Mouse (Mus musculus) yolk sac, embryonic 10.5 days (tissue): Measurements from ENCODE around the gene Grm5.

Experiments
- DNase-seq: peaks from one replicate; pipeline ENCODE4 v3.0.0-alpha.2; 2017; ENCODE audit warnings: low spot score

Gene Grm5

GRCm38 (mm10) chr7:87925956-87926355 is 342.0 kb downstream of the Grm5 start:
- no peak for DNase-seq

- DNase-seq: no peak
These were observed 353.4 kb downstream of the Grm5 start for GRCm38 (mm10) chr7:87937415-87937814.

GRCm38 (mm10) chr7:87938265-87938664 is 354.3 kb downstream of the Grm5 start:
- DNase-seq: no peak

- DNase-seq: no peak
These were observed 366.2 kb downstream of the Grm5 start for GRCm38 (mm10) chr7:87950205-87950604.

- no peak for DNase-seq
These were observed 389.2 kb downstream of the Grm5 start for GRCm38 (mm10) chr7:87973216-87973615.

- DNase-seq: no peak
These were observed 391.1 kb downstream of the Grm5 start for GRCm38 (mm10) chr7:87975041-87975440.

- no peak for DNase-seq
These were observed 399.5 kb downstream of the Grm5 start for GRCm38 (mm10) chr7:87983494-87983893.

- DNase-seq: no peak
These were observed 430.5 kb downstream of the Grm5 start for GRCm38 (mm10) chr7:88014451-88014850.

GRCm38 (mm10) chr7:88027411-88028132 is 443.6 kb downstream of the Grm5 start:
- DNase-seq: no peak

- no peak for DNase-seq
These were observed 463.4 kb downstream of the Grm5 start for GRCm38 (mm10) chr7:88047366-88047765.

- DNase-seq: no peak
These were observed 470.4 kb downstream of the Grm5 start for GRCm38 (mm10) chr7:88054224-88054938.

- DNase-seq: no peak
These were observed 472.5 kb downstream of the Grm5 start for GRCm38 (mm10) chr7:88056438-88056837.

GRCm38 (mm10) chr7:88091115-88091514 is 507.1 kb downstream of the Grm5 start:
- DNase-seq: no peak

- DNase-seq: no peak
These were observed 512.7 kb downstream of the Grm5 start for GRCm38 (mm10) chr7:88096536-88097107.

GRCm38 (mm10) chr7:88097715-88098114 is 513.7 kb downstream of the Grm5 start:
- DNase-seq: peak; percentile 37

GRCm38 (mm10) chr7:88116724-88117409 is 532.9 kb downstream of the Grm5 start:
- no peak for DNase-seq

- DNase-seq: no peak
These were observed 544.3 kb downstream of the Grm5 start for GRCm38 (mm10) chr7:88128080-88128848.

GRCm38 (mm10) chr7:88129536-88130487 is 545.8 kb downstream of the Grm5 start:
- peak; percentile 2 for DNase-seq

- no peak for DNase-seq
These were observed 546.5 kb downstream of the Grm5 start for GRCm38 (mm10) chr7:88130488-88130849.

GRCm38 (mm10) chr7:88159542-88160241 is 575.7 kb downstream of the Grm5 start:
- no peak for DNase-seq
